Mouse (Mus musculus) adrenal gland, postnatal 36 days (tissue): ENCODE results near the gene Ppp1r1a. TPM values are rescaled to one million over a fixed set of nuclear protein-coding genes. Genes with fewer than 3 reads are reported as not detected.

Source experiments
- DNase-seq, 2 experiments: peaks; one replicate each; pipeline ENCODE4 v3.0.0; 2021; ENCODE audit warnings: mixed read lengths in 1 of 2
- long read RNA-seq, 2 experiments: library from polyadenylated mRNA; stranded (forward); transcript quantifications; one replicate each; pipeline ENCODE4 v2.0.0; 2021; ENCODE audit warnings: borderline sequencing depth in 2 of 2
- total RNA-seq, 2 experiments: library from RNA; stranded (reverse); gene quantifications; 2 replicates each; pipeline ENCODE4 v1.2.3; 2021

The Ppp1r1a gene
- 10 to 100 TPM; 16.6 to 19.9 TPM for total RNA-seq
- long read RNA-seq, experiment 1, transcript Ppp1r1a-201 (7 exons, 1,306 nt): major isoform, 38 of 45 reads
- long read RNA-seq, experiment 1, partial matches to known transcripts: 4 of 45 reads
- long read RNA-seq, experiment 1, other reads (novel, unspliced or antisense): 3 of 45 reads
- long read RNA-seq, experiment 2, transcript Ppp1r1a-201 (7 exons, 1,306 nt): major isoform, 16 of 18 reads
- long read RNA-seq, experiment 2, partial matches to known transcripts: 2 of 18 reads
- long read RNA-seq, experiment 2, other reads (novel, unspliced or antisense): 0 of 18 reads

- DNase-seq: peak; percentile 64 to 74
Measured at GRCm38 (mm10) chr15:103537822-103538213, at the start of gene Ppp1r1a. TSS of gene Ppp1r1a (minus strand) at chr15:103538003.

GRCm38 (mm10) chr15:103585876-103586275 lies 48.1 kb upstream of the Ppp1r1a start:
- DNase-seq: no peak

- DNase-seq: no peak
Measured at GRCm38 (mm10) chr15:103564981-103565380, 27.2 kb upstream of the Ppp1r1a start, which contains the start of gene Glycam1. TSS of gene Glycam1 (minus strand) at chr15:103565081.

DNA sequence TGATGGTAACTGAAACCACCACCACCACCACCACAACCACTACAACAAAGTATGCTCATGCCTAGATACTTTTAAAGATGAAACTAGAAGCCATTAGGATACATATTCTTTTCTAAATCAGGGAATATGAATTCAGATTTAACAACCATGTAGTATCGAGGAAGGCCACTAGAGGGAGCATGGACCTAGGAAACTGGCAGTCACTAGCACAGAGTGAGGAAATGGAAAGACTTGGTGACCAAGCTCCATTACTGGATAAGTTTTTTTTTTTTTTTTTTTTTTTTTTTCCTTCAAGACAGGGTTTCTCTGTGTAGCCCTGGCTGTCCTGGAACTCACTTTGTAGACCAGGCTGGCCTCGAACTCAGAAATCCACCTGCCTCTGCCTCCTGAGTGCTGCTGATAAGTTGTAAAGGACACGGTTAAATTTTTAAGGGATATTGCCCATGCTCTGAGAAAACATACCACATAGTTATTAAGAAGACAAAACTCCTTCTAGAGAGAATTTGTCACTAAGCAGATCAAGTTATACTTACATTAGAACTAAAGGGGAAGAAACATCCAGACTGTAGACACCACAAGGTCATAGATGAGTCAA lies 14.4 kb upstream of the Ppp1r1a start:
- DNase-seq: peak; percentile 12 to 58

DNA sequence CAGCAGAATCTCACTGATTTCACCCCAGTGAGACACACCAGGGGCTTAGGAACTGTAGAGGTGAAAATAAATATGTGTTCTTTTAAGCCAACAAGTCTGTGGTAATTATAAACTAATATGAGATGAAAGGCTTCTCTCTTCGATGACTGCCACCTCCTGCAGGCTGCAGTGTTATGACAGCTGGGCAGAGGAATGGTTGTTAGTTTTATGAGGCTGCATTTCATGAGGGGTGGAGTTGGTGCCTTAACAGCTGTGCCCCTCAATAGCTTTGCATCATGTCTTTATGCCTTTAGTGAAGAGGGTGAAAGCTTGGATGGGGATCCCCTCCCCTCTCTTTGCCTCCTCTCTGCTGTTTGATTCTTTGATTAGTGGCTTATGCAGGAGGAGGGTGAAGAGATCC lies 13.2 kb upstream of the Ppp1r1a start:
- DNase-seq: no peak

GRCm38 (mm10) chr15:103549475-103549874 lies 11.7 kb upstream of the Ppp1r1a start:
- no peak for DNase-seq

DNA sequence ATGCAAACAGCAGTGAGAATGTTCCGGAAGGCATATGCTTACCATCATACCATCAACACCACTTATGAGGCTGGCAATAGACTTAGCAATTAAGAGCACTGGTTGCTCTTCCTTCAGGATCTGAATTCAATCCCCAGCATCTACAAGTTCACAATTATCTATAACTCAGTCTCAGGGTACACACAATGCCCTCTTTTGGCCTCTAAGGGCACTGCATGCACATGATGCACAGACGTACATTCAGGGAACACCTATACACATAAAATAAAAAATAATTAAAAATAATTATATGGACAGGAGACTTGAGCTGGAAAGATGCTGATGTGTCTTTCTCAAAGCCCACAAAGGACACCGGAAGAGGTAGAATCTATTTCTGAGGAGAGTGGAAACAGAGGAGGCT lies 10.2 kb upstream of the Ppp1r1a start:
- DNase-seq: no peak

DNA sequence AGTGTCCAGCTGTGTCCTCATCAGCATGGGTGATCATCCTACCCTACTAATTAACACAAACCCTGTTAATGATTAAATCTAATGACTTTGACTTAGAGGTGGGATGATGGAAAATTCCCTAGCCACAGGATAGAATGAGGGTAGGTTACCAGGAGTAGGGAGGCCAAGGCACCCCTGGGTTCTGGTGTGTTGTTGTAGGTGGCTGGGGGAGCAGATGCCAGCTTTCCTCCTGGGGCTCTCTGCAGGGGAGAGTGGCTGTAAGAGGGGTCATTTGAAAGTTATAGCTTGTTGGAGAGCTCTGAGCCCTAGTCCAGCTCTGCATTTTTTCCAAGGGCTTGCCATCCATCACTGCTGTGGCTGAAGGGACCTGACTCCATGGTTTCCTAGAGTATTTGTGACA lies 4.7 kb upstream of the Ppp1r1a start:
- DNase-seq: no peak

DNA sequence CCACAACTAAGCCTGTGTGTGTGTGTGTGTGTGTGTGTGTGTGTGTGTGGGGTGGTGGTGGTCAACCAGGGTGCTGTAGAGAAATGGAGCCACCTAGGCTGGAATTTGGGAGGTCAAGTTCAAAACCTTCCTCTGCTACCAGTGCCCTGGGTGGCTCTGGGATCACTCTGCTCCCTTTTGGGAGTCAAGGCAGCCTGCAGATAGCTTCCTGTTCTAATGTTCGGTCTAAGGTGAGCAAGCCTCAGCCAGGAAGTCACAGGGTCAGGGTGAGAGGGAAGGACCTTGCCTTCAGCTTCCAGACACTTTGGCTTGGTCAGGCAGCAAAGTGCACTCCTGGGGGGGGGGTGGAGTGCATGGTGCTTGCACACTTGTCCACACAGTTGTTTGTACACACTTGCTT lies 2.8 kb upstream of the Ppp1r1a start:
- DNase-seq: no peak

DNA sequence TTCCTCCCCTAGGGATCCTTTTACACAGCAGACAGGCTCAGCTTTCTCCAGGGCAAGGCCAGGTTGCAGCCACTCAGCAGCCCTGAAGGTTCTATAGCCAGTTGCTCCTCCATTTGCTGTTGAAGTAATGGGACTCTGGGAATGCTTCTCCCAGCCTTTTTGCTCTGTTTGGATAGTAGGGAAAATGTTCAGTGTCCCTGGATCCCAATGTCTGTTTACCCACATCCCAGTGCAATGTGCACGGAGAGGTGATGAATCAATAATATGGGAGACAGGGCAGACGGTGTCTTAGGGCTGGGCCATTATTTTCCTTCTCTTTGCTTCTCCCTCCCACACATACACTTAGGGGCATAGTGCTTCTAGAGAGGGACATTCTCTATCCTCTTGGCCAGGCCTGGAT lies 1.5 kb upstream of the Ppp1r1a start:
- DNase-seq: no peak

GRCm38 (mm10) chr15:103537011-103537821 lies 587 bp downstream of the Ppp1r1a start:
- DNase-seq: no peak

DNA sequence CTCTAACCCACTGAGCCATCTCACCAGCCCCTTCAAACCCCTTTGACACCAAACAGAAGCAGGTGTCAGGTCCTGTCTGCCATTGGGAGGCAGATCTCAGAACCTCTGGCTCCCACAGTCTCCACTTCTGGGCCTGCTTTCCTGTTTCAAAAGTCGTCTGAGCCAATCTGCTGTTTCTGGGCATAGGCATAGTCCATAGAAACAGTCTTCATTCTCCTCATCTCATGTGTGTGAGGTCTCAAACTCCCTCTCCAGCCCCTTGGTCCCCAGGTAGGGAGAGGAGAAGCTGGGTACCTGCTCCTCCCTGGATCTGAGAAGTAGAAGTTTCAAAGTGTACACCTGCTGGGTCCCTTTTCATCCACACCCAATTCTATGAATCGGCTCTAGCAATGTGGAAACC lies 1.3 kb downstream of the Ppp1r1a start:
- DNase-seq: no peak

DNA sequence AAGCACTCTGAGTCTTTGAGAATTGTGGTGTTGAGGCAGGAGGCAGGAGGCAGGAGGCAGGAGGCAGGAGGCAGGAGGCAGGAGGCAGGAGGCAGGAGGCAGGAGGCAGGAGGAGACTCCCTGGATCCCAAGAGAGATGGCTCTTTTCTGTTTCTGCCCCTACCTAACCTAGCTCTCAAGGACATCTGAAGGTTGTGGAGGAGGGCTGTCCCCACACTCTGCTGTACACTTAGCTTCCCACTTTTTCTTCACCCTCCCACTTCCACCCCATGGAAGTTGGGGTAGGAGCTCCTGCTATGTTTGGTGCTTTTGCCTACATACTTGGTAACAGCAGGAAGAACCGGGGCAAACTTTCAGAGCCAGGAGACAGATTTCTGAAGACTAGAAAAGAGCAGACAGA lies 2.0 kb downstream of the Ppp1r1a start:
- no peak for DNase-seq

GRCm38 (mm10) chr15:103535030-103535429 lies 2.8 kb downstream of the Ppp1r1a start:
- DNase-seq: no peak

DNA sequence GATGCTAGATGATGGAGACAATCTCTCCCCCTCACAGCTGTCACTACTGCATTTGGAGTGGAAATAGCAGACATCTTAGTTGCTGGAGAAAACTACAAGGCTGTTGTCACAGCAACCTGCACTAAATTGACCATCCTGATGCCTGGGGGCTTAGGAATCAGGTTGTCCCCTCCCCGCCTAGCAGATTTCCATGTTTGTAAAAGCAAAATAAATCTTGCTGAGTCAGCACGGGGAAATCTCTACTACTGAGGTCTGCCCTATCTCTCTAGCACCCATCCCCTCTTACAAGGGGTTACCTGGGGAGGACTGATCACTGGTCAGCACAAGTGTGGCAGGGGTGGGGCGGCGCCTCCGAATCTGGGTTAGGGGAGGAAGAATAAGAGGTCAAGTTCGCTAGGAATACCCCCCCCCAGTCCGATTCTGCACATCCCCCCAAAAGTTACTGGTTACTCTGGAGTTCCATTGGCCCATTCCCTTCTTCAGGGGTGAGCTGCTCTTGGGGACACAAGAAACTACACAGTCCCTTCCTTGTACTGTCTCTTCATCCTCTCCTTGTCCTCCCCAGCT lies 3.7 kb downstream of the Ppp1r1a start:
- DNase-seq: no peak

DNA sequence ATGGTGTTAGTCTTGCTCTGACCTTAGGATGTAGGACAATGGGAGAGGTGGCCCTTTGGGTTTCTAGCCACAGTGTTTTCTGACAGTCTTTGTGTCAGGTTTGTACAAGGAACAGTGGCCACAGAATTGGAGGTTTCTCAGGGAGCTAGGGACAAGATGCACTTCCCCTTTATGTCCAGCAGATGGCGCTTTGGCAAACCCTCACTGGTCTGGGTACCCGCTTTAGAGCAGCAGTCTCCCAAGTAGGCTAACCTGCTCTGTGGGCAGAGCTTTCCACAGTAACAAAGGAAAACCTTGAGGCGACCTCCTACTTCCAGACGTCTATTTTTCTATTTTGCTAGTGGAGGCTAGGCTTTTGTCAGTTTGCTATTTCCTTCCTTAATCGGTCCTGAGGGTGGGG lies 7.4 kb downstream of the Ppp1r1a start:
- DNase-seq: peak; percentile 52 to 63

DNA sequence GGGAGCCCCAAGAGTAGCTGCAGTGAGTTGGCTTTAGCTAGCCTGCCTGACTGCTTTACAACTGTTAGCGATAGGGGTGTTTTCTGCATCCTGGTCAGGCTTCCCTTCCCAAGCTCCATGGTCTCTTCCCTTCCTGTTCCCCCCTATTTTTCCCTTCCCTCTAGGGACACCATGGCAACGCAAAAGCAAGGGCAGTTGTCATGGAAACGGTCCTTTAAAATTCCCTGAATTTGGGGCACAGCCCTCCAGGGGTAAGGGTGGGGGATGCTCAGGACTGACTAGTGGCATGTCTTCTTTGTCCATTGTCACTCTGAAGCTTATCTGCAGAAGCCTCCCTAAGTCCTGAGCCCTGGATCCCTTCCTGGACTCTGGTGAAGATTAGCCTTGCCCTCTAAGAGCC lies 14.6 kb downstream of the Ppp1r1a start:
- no peak for DNase-seq

- DNase-seq: no peak
Measured at GRCm38 (mm10) chr15:103522458-103523099, 15.2 kb downstream of the Ppp1r1a start.

GRCm38 (mm10) chr15:103519386-103520378 lies 18.1 kb downstream of the Ppp1r1a start:
- no peak for DNase-seq

GRCm38 (mm10) chr15:103518600-103519385 lies 19.0 kb downstream of the Ppp1r1a start:
- peak in 1 of 2 experiments; percentile 56 for DNase-seq
